Mouse (Mus musculus): ENCODE results near the gene Kif17. TPM values are rescaled to one million over a fixed set of nuclear protein-coding genes. Genes with fewer than 3 reads are reported as not detected.
A peak's percentile ranks its signal among the peaks of the same experiment; 100 is the strongest.

Gene Kif17
- total RNA-seq (2012; rRNA removed) (0.23 and 0.54 TPM in 2 replicates), polyA plus RNA-seq (2012; ENCODE audit: insufficient read depth in 1 of 2, insufficient read length in 2 of 2, low read depth in 1 of 2, low replicate concordance in 2 of 2, missing spikeins in 1 of 2) (1 to 10 TPM in 1 of 2 experiments, not detected in 1; 2.5 TPM)

GRCm38 (mm10) chr4:138250088-138250960, at the start of gene Kif17, which contains the start of gene Sh2d5:
TSS of gene Kif17 (plus strand) at chr4:138250435.
TSS of gene Sh2d5 (plus strand) at chr4:138250403.
- no peaks in the 10 kb centered on the region for H3K79me2 ChIP-seq (ENCODE audit: control insufficient read depth, insufficient read depth, low read length, poor library complexity)
- H3K4me1 ChIP-seq (ENCODE audit: control insufficient read depth in 1 of 2, insufficient read depth in 2 of 2, low read length in 2 of 2), result peaks cover 0 to 10% of the 10 kb centered on the region in 2 experiments; a peak in 3 of 4 replicates
- TF ChIP-seq JUND (IDR thresholded peaks at IDR 0.05; ENCODE audit: low read depth, low read length), result no peak
- peak; percentile 11 for TF ChIP-seq MXI1 (IDR thresholded peaks at IDR 0.05; ENCODE audit: low read depth, low read length)
- no peak for TF ChIP-seq MYB (IDR thresholded peaks at IDR 0.05; ENCODE audit: low read depth, low read length)
- peak; percentile 53; the same call in 1 of the 2 replicates for TF ChIP-seq NELFE (IDR thresholded peaks at IDR 0.05; ENCODE audit: low read depth, low read length)
- peak in 1 of 2 experiments; percentile 56; a peak in 1 of 4 replicates for TF ChIP-seq POLR2A (IDR thresholded peaks at IDR 0.05; ENCODE audit: control insufficient read depth in 1 of 2, insufficient read depth in 1 of 2, low read depth in 1 of 2, low read length in 2 of 2, poor library complexity in 1 of 2)
- TF ChIP-seq USF1 (IDR thresholded peaks at IDR 0.05; ENCODE audit: low read depth, low read length), result peak; percentile 84
- TF ChIP-seq GABPA (IDR thresholded peaks at IDR 0.05; ENCODE audit: low read depth, low read length), result no peak
- TF ChIP-seq ZKSCAN1 (IDR thresholded peaks at IDR 0.05; ENCODE audit: low read depth, low read length), result no peak
- peak; percentile 71 for TF ChIP-seq MAX (IDR thresholded peaks at IDR 0.05; ENCODE audit: low read length)
- peak; percentile 93 for DNase-seq (ENCODE audit: low read depth, low spot score)
- no peaks in the 10 kb centered on the region for H3K9me3 ChIP-seq (replicated peaks; ENCODE audit: insufficient read depth, low read length)
- peak within 1 kb of the TSS; percentile 65 to 84 for H3K4me3 ChIP-seq (ENCODE audit: control insufficient read depth in 1 of 2, insufficient read depth in 1 of 2, low read depth in 2 of 2, low read length in 2 of 2)
- peak within 1 kb of the TSS; percentile 61 for H3K9ac ChIP-seq (ENCODE audit: control insufficient read depth, low read depth, low read length, poor library complexity, severe bottlenecking)
- H3K27ac ChIP-seq (ENCODE audit: control insufficient read depth, low read depth, low read length), result no peak within 1 kb of the TSS
- H3K36me3 ChIP-seq (ENCODE audit: control insufficient read depth in 1 of 2, insufficient read depth in 2 of 2, low read length in 2 of 2), result 0 out of 4 replicates have a peak, but pooled peaks cover 0 to 3% of the 10 kb centered on the region in 2 experiments
- no peaks in the 10 kb centered on the region for H3K27me3 ChIP-seq (ENCODE audit: control insufficient read depth in 1 of 2, insufficient read depth in 2 of 2, low read length in 2 of 2)

GRCm38 (mm10) chr4:138200769-138201168, 49.5 kb upstream of the Kif17 start:
- DNase-seq (ENCODE audit: low read depth, low spot score), result no peak
- H3K36me3 ChIP-seq (ENCODE audit: control insufficient read depth in 1 of 2, insufficient read depth in 2 of 2, low read length in 2 of 2), result peaks cover 0 to 29% of the 10 kb centered on the region in 2 experiments; a peak in 2 of 4 replicates
- H3K4me1 ChIP-seq (ENCODE audit: control insufficient read depth in 1 of 2, insufficient read depth in 2 of 2, low read length in 2 of 2), result no peaks in the 10 kb centered on the region

More at GRCm38 (mm10) chr4:138200769-138201168, 49.5 kb upstream of the Kif17 start:
- Histone ChIP-seq H3K79me2 (ENCODE audit: control insufficient read depth, insufficient read depth, low read length, poor library complexity) (no peaks in the 10 kb centered on the region), H3K27ac (ENCODE audit: control insufficient read depth, low read depth, low read length) (no peak overlapping the region), H3K27me3 (ENCODE audit: control insufficient read depth in 1 of 2, insufficient read depth in 2 of 2, low read length in 2 of 2) (no peaks in the 10 kb centered on the region), H3K9ac (ENCODE audit: control insufficient read depth, low read depth, low read length, poor library complexity, severe bottlenecking) (no peak overlapping the region), H3K4me3 (ENCODE audit: control insufficient read depth in 1 of 2, insufficient read depth in 1 of 2, low read depth in 2 of 2, low read length in 2 of 2) (no peak overlapping the region), H3K9me3 (replicated peaks; ENCODE audit: insufficient read depth, low read length) (no peaks in the 10 kb centered on the region)
- TF ChIP-seq MYB (IDR thresholded peaks at IDR 0.05; ENCODE audit: low read depth, low read length) (no peak), EP300 (IDR thresholded peaks at IDR 0.05; ENCODE audit: low read depth in 1 of 2, low read length in 2 of 2) (no peak), SMC3 (IDR thresholded peaks at IDR 0.05; ENCODE audit: low read depth, low read length) (no peak), NRF1 (IDR thresholded peaks at IDR 0.05; ENCODE audit: insufficient read depth, low read depth, low read length, poor library complexity, severe bottlenecking) (no peak), HCFC1 (IDR thresholded peaks at IDR 0.05; ENCODE audit: low read depth, low read length) (no peak), ZC3H11A (IDR thresholded peaks at IDR 0.05; ENCODE audit: low read depth, low read length) (no peak), SIN3A (IDR thresholded peaks at IDR 0.05; ENCODE audit: low read length) (no peak), ELF1 (IDR thresholded peaks at IDR 0.05; ENCODE audit: low read depth, low read length) (no peak), CTCF (IDR thresholded peaks at IDR 0.05 in 2 of 3, conservative IDR thresholded peaks at IDR 0.05 in 1 of 3; ENCODE audit: control insufficient read depth in 1 of 3, insufficient read depth in 1 of 3, low read depth in 2 of 3, low read length in 3 of 3, poor library complexity in 1 of 3, severe bottlenecking in 1 of 3) (no peak), E2F4 (IDR thresholded peaks at IDR 0.05; ENCODE audit: borderline replicate concordance, low read depth, low read length) (no peak), POLR2A (IDR thresholded peaks at IDR 0.05; ENCODE audit: control insufficient read depth in 1 of 2, insufficient read depth in 1 of 2, low read depth in 1 of 2, low read length in 2 of 2, poor library complexity in 1 of 2) (no peak), GATA1 (IDR thresholded peaks at IDR 0.05; ENCODE audit: low read depth, low read length) (no peak), MXI1 (IDR thresholded peaks at IDR 0.05; ENCODE audit: low read depth, low read length) (no peak), CHD1 (IDR thresholded peaks at IDR 0.05; ENCODE audit: low read depth, low read length) (no peak), POLR2AphosphoS2 (IDR thresholded peaks at IDR 0.05; ENCODE audit: low read length) (no peak)

Data from MEL (cell line).